Comparison of ENCODE assay signal across 12 mouse cellular contexts in genomic region chr10:59915196-59915962, GRCm38 (mm10). TPM values are rescaled to one million over a fixed set of nuclear protein-coding genes. Genes with fewer than 3 reads are reported as not detected.
A peak's percentile ranks its signal among the peaks of the same experiment; 100 is the strongest.
DNase-seq lines count a peak whose midpoint lies in the region; ATAC-seq and TF ChIP-seq lines count a peak whose summit lies in the region.
"Had no signal": no experiment of that assay in that cellular context is flagged by ENCODE, and none has a peak within 500 bp of the region (broad histone marks: within the 10 kb centered on the region; RNA-seq: fewer than 3 reads in every experiment).

No protein-coding gene starts in this region.

- DNase-seq in intestine, embryonic 14.5 days (ENCODE audit: low spot score): no peak
- DNase-seq in adipocyte (ENCODE audit: low spot score): peak; percentile 71
- DNase-seq in spleen, postnatal 4 days (ENCODE audit: low spot score in 2 of 2): no peak
- no peak for DNase-seq in left cerebral cortex, adult 9 months (ENCODE audit: low spot score in 2 of 2)
- DNase-seq: embryo, embryonic 11 days; forebrain, postnatal 0 days; right cerebral cortex, adult 18-20 months had no signal

- no peak overlapping the region for H3K9ac ChIP-seq in intestine, embryonic 14.5 days (ENCODE audit: low read length)
- no peak overlapping the region for H3K9ac ChIP-seq in intestine, postnatal 0 days (ENCODE audit: low read depth, low read length)
- H3K9ac ChIP-seq in ES-Bruce4 (ENCODE audit: low read depth, poor library complexity, severe bottlenecking): no peak overlapping the region
- no peak overlapping the region for H3K9ac ChIP-seq in intestine, embryonic 16.5 days (ENCODE audit: low read depth, low read length)

- H3K36me3 ChIP-seq in intestine, embryonic 14.5 days (ENCODE audit: control insufficient read depth, insufficient read depth, low read length): no peaks in the 10 kb centered on the region
- H3K36me3 ChIP-seq in intestine, postnatal 0 days (ENCODE audit: control insufficient read depth, insufficient read depth): no peaks in the 10 kb centered on the region
- no peaks in the 10 kb centered on the region for H3K36me3 ChIP-seq in ES-Bruce4 (ENCODE audit: control insufficient read depth, insufficient read depth, low read length, poor library complexity, severe bottlenecking)
- no peaks in the 10 kb centered on the region for H3K36me3 ChIP-seq in intestine, embryonic 16.5 days (ENCODE audit: control insufficient read depth, insufficient read depth, low read length)
- H3K36me3 ChIP-seq: hindbrain, embryonic 15.5 days had no signal

- 88% methylated on average over 8 of the region's 8 CpGs for WGBS in intestine, embryonic 14.5 days
- WGBS in intestine, postnatal 0 days: 83% methylated on average over 8 of the region's 8 CpGs
- WGBS in intestine, embryonic 16.5 days: 85% methylated on average over 8 of the region's 8 CpGs

- no peaks in the 10 kb centered on the region for H3K27me3 ChIP-seq in intestine, embryonic 14.5 days (replicated peaks; ENCODE audit: control insufficient read depth, insufficient read depth, low read length)
- H3K27me3 ChIP-seq in intestine, postnatal 0 days (replicated peaks; ENCODE audit: control insufficient read depth, insufficient read depth, low read length): no peaks in the 10 kb centered on the region
- no peaks in the 10 kb centered on the region for H3K27me3 ChIP-seq in ES-Bruce4 (ENCODE audit: control insufficient read depth, insufficient read depth, low read length, poor library complexity, severe bottlenecking)
- no peaks in the 10 kb centered on the region for H3K27me3 ChIP-seq in intestine, embryonic 16.5 days (replicated peaks; ENCODE audit: control insufficient read depth, insufficient read depth, low read length)
- H3K27me3 ChIP-seq: hindbrain, embryonic 15.5 days had no signal

- no peaks in the 10 kb centered on the region for H3K9me3 ChIP-seq in intestine, embryonic 14.5 days (ENCODE audit: control insufficient read depth, low read length)
- H3K9me3 ChIP-seq in intestine, postnatal 0 days (ENCODE audit: control insufficient read depth): no peaks in the 10 kb centered on the region
- H3K9me3 ChIP-seq in ES-Bruce4 (replicated peaks; ENCODE audit: control insufficient read depth, insufficient read depth, low read length, poor library complexity, severe bottlenecking): no peaks in the 10 kb centered on the region
- no peaks in the 10 kb centered on the region for H3K9me3 ChIP-seq in intestine, embryonic 16.5 days (ENCODE audit: control insufficient read depth, low read length)
- H3K9me3 ChIP-seq: hindbrain, embryonic 15.5 days had no signal

- TF ChIP-seq EP300 in ES-Bruce4 (IDR thresholded peaks at IDR 0.05; ENCODE audit: insufficient read depth, low read depth, low read length): no peak

- H3K4me1 ChIP-seq in intestine, embryonic 14.5 days (replicated peaks; ENCODE audit: control insufficient read depth, insufficient read depth, low read length): peaks cover 44% of the 10 kb centered on the region
- H3K4me1 ChIP-seq in intestine, postnatal 0 days (replicated peaks; ENCODE audit: control insufficient read depth, insufficient read depth, low read length): peaks cover 21% of the 10 kb centered on the region
- peaks cover 12% of the 10 kb centered on the region for H3K4me1 ChIP-seq in ES-Bruce4 (ENCODE audit: control insufficient read depth, insufficient read depth, low read length)
- peaks cover 40% of the 10 kb centered on the region for H3K4me1 ChIP-seq in intestine, embryonic 16.5 days (ENCODE audit: control insufficient read depth, insufficient read depth, low read length)

- no peak for TF ChIP-seq POLR2A in ES-Bruce4 (IDR thresholded peaks at IDR 0.05; ENCODE audit: insufficient read depth, low read length)

- no peak for ATAC-seq in intestine, embryonic 14.5 days (replicated peaks; ENCODE audit: low FRiP score, low TSS enrichment, low read depth)
- no peak for ATAC-seq in intestine, postnatal 0 days
- ATAC-seq in intestine, embryonic 16.5 days: no peak
- ATAC-seq: forebrain, postnatal 0 days had no signal

- H3K4me2 ChIP-seq in intestine, embryonic 14.5 days (ENCODE audit: low read length): no peak overlapping the region
- no peak overlapping the region for H3K4me2 ChIP-seq in intestine, postnatal 0 days (replicated peaks; ENCODE audit: low read depth)
- H3K4me2 ChIP-seq in intestine, embryonic 16.5 days (ENCODE audit: low read depth, low read length): no peak overlapping the region

- H3K27ac ChIP-seq in intestine, embryonic 14.5 days (ENCODE audit: low read depth): 0 out of 2 replicates have a peak overlapping the region, but pooled peaks have one; percentile 67
- H3K27ac ChIP-seq in intestine, postnatal 0 days (ENCODE audit: low read depth, low read length): no peak overlapping the region
- H3K27ac ChIP-seq in ES-Bruce4 (ENCODE audit: insufficient read depth, low read length): 0 out of 2 replicates have a peak overlapping the region, but pooled peaks have one; percentile 16
- 0 out of 2 replicates have a peak overlapping the region, but pooled peaks have one; percentile 61 for H3K27ac ChIP-seq in intestine, embryonic 16.5 days (ENCODE audit: low read length)
- H3K27ac ChIP-seq: macrophage had no signal

- no peak overlapping the region for H3K4me3 ChIP-seq in intestine, embryonic 14.5 days (ENCODE audit: low read depth, low read length)
- H3K4me3 ChIP-seq in intestine, postnatal 0 days (ENCODE audit: low read depth, low read length): no peak overlapping the region
- no peak overlapping the region for H3K4me3 ChIP-seq in ES-Bruce4 (ENCODE audit: low read depth, low read length)
- H3K4me3 ChIP-seq in intestine, embryonic 16.5 days (ENCODE audit: low read length): no peak overlapping the region
- H3K4me3 ChIP-seq: hindbrain, embryonic 15.5 days had no signal

- TF ChIP-seq CTCF in intestine, postnatal 0 days (IDR thresholded peaks at IDR 0.05; ENCODE audit: low read depth): no peak
- TF ChIP-seq CTCF in ES-Bruce4 (IDR thresholded peaks at IDR 0.05; ENCODE audit: low read depth, low read length): no peak

RNA-seq across cellular contexts. Expression of gene Dnajb12, which starts 36.0 kb away (rescaled TPM):
- 27.5 and 28.6 TPM in 2 replicates for polyA plus RNA-seq in intestine, embryonic 14.5 days (2014; fragmentation: Nextera tagmentation; extraction: Ambion mirVana)
- 25.6 and 27.4 TPM in 2 replicates for polyA plus RNA-seq in intestine, postnatal 0 days (2015; fragmentation: Nextera tagmentation; extraction: Ambion mirVana)
- 29.3 and 29.6 TPM in 2 replicates for polyA plus RNA-seq in ES-Bruce4 (2011; ENCODE audit: insufficient read depth, insufficient read length, low read depth, missing spikeins)
- polyA plus RNA-seq in intestine, embryonic 16.5 days (2015; fragmentation: Nextera tagmentation; extraction: Ambion mirVana): 26.6 and 27.6 TPM in 2 replicates

RNA-seq across cellular contexts. Expression of gene Ddit4, which starts 36.3 kb away (rescaled TPM):
- polyA plus RNA-seq in intestine, embryonic 14.5 days (2014; fragmentation: Nextera tagmentation; extraction: Ambion mirVana): 2.0 and 3.0 TPM in 2 replicates
- polyA plus RNA-seq in intestine, postnatal 0 days (2015; fragmentation: Nextera tagmentation; extraction: Ambion mirVana): 11.5 and 17.8 TPM in 2 replicates
- polyA plus RNA-seq in ES-Bruce4 (2011; ENCODE audit: insufficient read depth, insufficient read length, low read depth, missing spikeins): 172 and 176 TPM in 2 replicates
- 28.6 and 33.1 TPM in 2 replicates for polyA plus RNA-seq in intestine, embryonic 16.5 days (2015; fragmentation: Nextera tagmentation; extraction: Ambion mirVana)
